Mouse (Mus musculus): ENCODE results near the gene Cmtm2a.
"Not testable (repeated sequence)": the region's sequence is repeated elsewhere in the genome, so short reads cannot be mapped to it uniquely, and the experiment has no call there.

The Cmtm2a gene

GRCm38 (mm10) chr8:104293081-104293480, at the start of gene Cmtm2a:
TSS of gene Cmtm2a (minus strand) at chr8:104293181.
- DNase-seq, result not testable (repeated sequence)

GRCm38 (mm10) chr8:104342426-104342825, 49.4 kb upstream of the Cmtm2a start:
- DNase-seq, result no peak

- DNase-seq, result no peak
Observed at GRCm38 (mm10) chr8:104341678-104342077, 48.7 kb upstream of the Cmtm2a start.

GRCm38 (mm10) chr8:104341106-104341561, 48.2 kb upstream of the Cmtm2a start:
- DNase-seq, result peak; percentile 42

- peak; percentile 40 for DNase-seq
Observed at GRCm38 (mm10) chr8:104340233-104341105, 47.5 kb upstream of the Cmtm2a start.

GRCm38 (mm10) chr8:104339983-104340232, 46.9 kb upstream of the Cmtm2a start:
- no peak for DNase-seq

GRCm38 (mm10) chr8:104339229-104339982, 46.4 kb upstream of the Cmtm2a start, which contains the start of gene Cmtm3:
TSS of gene Cmtm3 (plus strand) at chr8:104339410.
- DNase-seq, result no peak

GRCm38 (mm10) chr8:104337890-104338289, 44.9 kb upstream of the Cmtm2a start:
- DNase-seq, result no peak

- DNase-seq, result no peak
Observed at GRCm38 (mm10) chr8:104336806-104337205, 43.8 kb upstream of the Cmtm2a start.

- DNase-seq, result no peak
Observed at GRCm38 (mm10) chr8:104334196-104334595, 41.2 kb upstream of the Cmtm2a start.

GRCm38 (mm10) chr8:104333786-104334185, 40.8 kb upstream of the Cmtm2a start:
- no peak for DNase-seq

- DNase-seq, result no peak
Observed at GRCm38 (mm10) chr8:104332665-104333631, 40.0 kb upstream of the Cmtm2a start.

- not testable (repeated sequence) for DNase-seq
Observed at GRCm38 (mm10) chr8:104321930-104322329, 28.9 kb upstream of the Cmtm2a start, which contains the start of gene Cmtm2b. TSS of gene Cmtm2b (plus strand) at chr8:104322230.

- DNase-seq, result not testable (repeated sequence)
Observed at GRCm38 (mm10) chr8:104321267-104321666, 28.3 kb upstream of the Cmtm2a start, which contains the start of gene Gm11020. TSS of gene Gm11020 (plus strand) at chr8:104321567.

GRCm38 (mm10) chr8:104313311-104313710, 20.3 kb upstream of the Cmtm2a start:
- DNase-seq, result no peak

- DNase-seq, result not testable (repeated sequence)
Observed at GRCm38 (mm10) chr8:104312023-104312422, 19.0 kb upstream of the Cmtm2a start.

- DNase-seq, result peak; percentile 48
Observed at GRCm38 (mm10) chr8:104309441-104310155, 16.6 kb upstream of the Cmtm2a start, which contains the start of the genes Gm45711 and Cmtm1. TSS of gene Gm45711 (minus strand) at chr8:104310081. TSS of gene Cmtm1 (minus strand) at chr8:104310145.

- DNase-seq, result not testable (repeated sequence)
Observed at GRCm38 (mm10) chr8:104308341-104308740, 15.4 kb upstream of the Cmtm2a start.

GRCm38 (mm10) chr8:104304962-104305361, 12.0 kb upstream of the Cmtm2a start:
- no peak for DNase-seq

GRCm38 (mm10) chr8:104302536-104302935, 9.6 kb upstream of the Cmtm2a start:
- not testable (repeated sequence) for DNase-seq

GRCm38 (mm10) chr8:104301577-104301976, 8.6 kb upstream of the Cmtm2a start:
- DNase-seq, result not testable (repeated sequence)

GRCm38 (mm10) chr8:104294396-104294795, 1.4 kb upstream of the Cmtm2a start:
- DNase-seq, result no peak
